In the genomic region with DNA sequence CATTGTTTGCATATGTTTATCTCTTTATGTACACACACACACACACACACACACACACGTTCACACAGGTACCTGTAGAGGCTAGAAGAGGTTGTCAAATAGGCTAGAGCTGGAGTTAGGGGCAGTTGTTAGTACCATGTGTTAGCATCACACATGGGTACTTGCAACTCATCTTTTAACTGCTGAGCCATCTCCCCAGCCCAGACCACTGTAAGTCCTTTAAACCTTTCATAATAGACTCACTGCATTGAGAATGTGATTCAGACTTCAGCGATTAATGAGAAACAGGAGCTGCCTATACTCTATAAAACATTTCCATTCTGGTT, we compare ENCODE assay signal across 20 mouse cellular contexts.
"Had no signal": no experiment of that assay in that cellular context is flagged by ENCODE, and none has a peak within 500 bp of the region (broad histone marks: within the 10 kb centered on the region; RNA-seq: fewer than 3 reads in every experiment).

No protein-coding gene starts in this region.

- H3K4me1 ChIP-seq: kidney, embryonic 15.5 days; liver, embryonic 13.5 days had no signal

- H3K9me3 ChIP-seq: kidney, embryonic 15.5 days; liver, embryonic 13.5 days; midbrain, embryonic 13.5 days had no signal

- H3K4me2 ChIP-seq: kidney, embryonic 15.5 days; liver, embryonic 13.5 days; midbrain, embryonic 13.5 days had no signal

- H3K9ac ChIP-seq: kidney, embryonic 15.5 days; liver, embryonic 13.5 days; midbrain, embryonic 13.5 days had no signal

- H3K27ac ChIP-seq: kidney, embryonic 15.5 days; left cerebral cortex, adult 2 months; liver, embryonic 13.5 days; stomach, postnatal 0 days had no signal

- H3K27me3 ChIP-seq: kidney, embryonic 15.5 days; liver, embryonic 13.5 days; midbrain, embryonic 13.5 days had no signal

- H3K36me3 ChIP-seq: midbrain, embryonic 13.5 days had no signal

- DNase-seq: kidney, adult 2 months; kidney, postnatal 10 days; kidney, postnatal 36 days; layer of hippocampus, postnatal 36 days; liver, embryonic 13.5 days; lung, adult 2 months; lung, postnatal 14 days; lung, postnatal 4 days; right cerebral cortex, adult 18-20 months; right cerebral cortex, postnatal 14 days; right cerebral cortex, postnatal 4 days; thymus, adult 2 months; thymus, postnatal 14 days; thymus, postnatal 4 days had no signal

- ATAC-seq: midbrain, embryonic 13.5 days; midbrain, embryonic 16.5 days had no signal

- H3K4me3 ChIP-seq: kidney, embryonic 15.5 days; left cerebral cortex, adult 2 months; liver, embryonic 13.5 days; midbrain, embryonic 13.5 days; myocyte had no signal
